Comparison of ENCODE assay signal across 15 mouse cellular contexts in the genomic region with DNA sequence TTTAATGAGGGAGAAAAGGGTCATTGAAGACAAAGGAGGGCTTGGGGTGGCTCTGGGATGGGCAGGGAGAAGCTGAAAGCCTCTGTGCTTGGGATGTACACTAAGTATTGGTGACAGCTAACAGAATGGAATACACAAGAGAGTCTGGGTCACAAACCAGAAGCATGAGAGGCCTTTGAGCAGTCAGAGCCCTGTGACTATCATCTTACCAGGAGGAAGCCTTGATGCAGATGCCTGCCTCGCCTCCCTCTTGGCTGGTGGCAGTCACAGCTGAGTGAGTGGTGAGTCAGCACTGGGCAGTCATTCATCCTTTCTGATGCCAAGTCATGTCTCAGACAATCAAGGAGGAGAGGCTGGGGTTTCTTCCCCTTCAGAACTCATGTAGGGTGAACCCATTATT. TPM values are rescaled to one million over a fixed set of nuclear protein-coding genes. Genes with fewer than 3 reads are reported as not detected.
DNase-seq lines count a peak whose midpoint lies in the region; ATAC-seq and TF ChIP-seq lines count a peak whose summit lies in the region.
"Had no signal": no experiment of that assay in that cellular context is flagged by ENCODE, and none has a peak within 500 bp of the region (broad histone marks: within the 10 kb centered on the region; RNA-seq: fewer than 3 reads in every experiment).

No protein-coding gene starts in this region.

- H3K27ac ChIP-seq in kidney, embryonic 15.5 days = no peak overlapping the region
- no peak overlapping the region for H3K27ac ChIP-seq in hindbrain, embryonic 11.5 days (ENCODE audit: low read depth, low read length)
- H3K27ac ChIP-seq: embryonic facial prominence, embryonic 13.5 days; forebrain, embryonic 12.5 days; hindbrain, embryonic 14.5 days; left cerebral cortex, adult 2 months; limb, embryonic 12.5 days; midbrain, embryonic 10.5 days had no signal

- TF ChIP-seq CTCF in C2C12 (IDR thresholded peaks at IDR 0.05; ENCODE audit: control insufficient read depth, insufficient read depth, insufficient read length) = no peak

- H3K27me3 ChIP-seq in kidney, embryonic 15.5 days = no peaks in the 10 kb centered on the region
- H3K27me3 ChIP-seq in C2C12 (ENCODE audit: control insufficient read depth, insufficient read depth, insufficient read length) = no peaks in the 10 kb centered on the region
- H3K27me3 ChIP-seq in hindbrain, embryonic 11.5 days (ENCODE audit: control insufficient read depth, insufficient read depth, low read length) = no peaks in the 10 kb centered on the region
- H3K27me3 ChIP-seq: embryonic facial prominence, embryonic 13.5 days; forebrain, embryonic 12.5 days; limb, embryonic 12.5 days had no signal

- no peak overlapping the region for H3ac ChIP-seq in C2C12 (ENCODE audit: control insufficient read depth, insufficient read length, low read depth)

- DNase-seq in kidney, postnatal 25 days = no peak
- peak; percentile 82 for DNase-seq in NIH3T3 (ENCODE audit: low read depth)
- peak; percentile 18 for DNase-seq in gastrocnemius, postnatal 25 days
- DNase-seq in hindbrain, embryonic 11.5 days (ENCODE audit: low spot score) = no peak
- no peak for DNase-seq in thymus, postnatal 36 days
- DNase-seq: kidney, adult 8-10 months; thymus, adult 2 months had no signal

- no peaks in the 10 kb centered on the region for H3K4me1 ChIP-seq in kidney, embryonic 15.5 days
- H3K4me1 ChIP-seq in hindbrain, embryonic 11.5 days (replicated peaks; ENCODE audit: control insufficient read depth, insufficient read depth, low read length) = no peaks in the 10 kb centered on the region
- H3K4me1 ChIP-seq: embryonic facial prominence, embryonic 13.5 days; forebrain, embryonic 12.5 days; limb, embryonic 12.5 days; midbrain, embryonic 10.5 days had no signal

- H3K4me3 ChIP-seq in kidney, embryonic 15.5 days (replicated peaks) = no peak overlapping the region
- H3K4me3 ChIP-seq in C2C12 (ENCODE audit: insufficient read depth, poor library complexity, severe bottlenecking) = no peak overlapping the region
- H3K4me3 ChIP-seq in hindbrain, embryonic 11.5 days (ENCODE audit: low read depth, low read length) = no peak overlapping the region
- H3K4me3 ChIP-seq: embryonic facial prominence, embryonic 13.5 days; forebrain, embryonic 12.5 days; left cerebral cortex, adult 2 months; limb, embryonic 12.5 days; midbrain, embryonic 10.5 days had no signal

- no peaks in the 10 kb centered on the region for H3K36me3 ChIP-seq in kidney, embryonic 15.5 days
- no peaks in the 10 kb centered on the region for H3K36me3 ChIP-seq in C2C12 (ENCODE audit: control insufficient read depth, insufficient read depth)
- H3K36me3 ChIP-seq in hindbrain, embryonic 11.5 days (ENCODE audit: control insufficient read depth, insufficient read depth, low read length) = no peaks in the 10 kb centered on the region
- H3K36me3 ChIP-seq: embryonic facial prominence, embryonic 13.5 days; forebrain, embryonic 12.5 days; limb, embryonic 12.5 days; midbrain, embryonic 10.5 days had no signal

- peak; percentile 73; the same call in 1 of the 2 replicates for ATAC-seq in kidney, embryonic 15.5 days (replicated peaks; ENCODE audit: low FRiP score)
- ATAC-seq in hindbrain, embryonic 11.5 days (ENCODE audit: low FRiP score) = no peak

- H3K79me2 ChIP-seq in C2C12 (ENCODE audit: control insufficient read depth, insufficient read depth) = no peaks in the 10 kb centered on the region

- no peak overlapping the region for H3K4me2 ChIP-seq in kidney, embryonic 15.5 days
- H3K4me2 ChIP-seq in hindbrain, embryonic 11.5 days (replicated peaks; ENCODE audit: low read depth, low read length) = no peak overlapping the region
- H3K4me2 ChIP-seq: embryonic facial prominence, embryonic 13.5 days; forebrain, embryonic 12.5 days; hindbrain, embryonic 14.5 days; limb, embryonic 12.5 days had no signal

- no peaks in the 10 kb centered on the region for H3K79me3 ChIP-seq in C2C12 (ENCODE audit: low read depth)

- no peak overlapping the region for H3K9ac ChIP-seq in kidney, embryonic 15.5 days
- H3K9ac ChIP-seq in hindbrain, embryonic 11.5 days (ENCODE audit: low read depth, low read length) = no peak overlapping the region
- H3K9ac ChIP-seq: embryonic facial prominence, embryonic 13.5 days; forebrain, embryonic 12.5 days; hindbrain, embryonic 14.5 days; limb, embryonic 12.5 days had no signal

- H3K9me3 ChIP-seq in kidney, embryonic 15.5 days (replicated peaks) = no peaks in the 10 kb centered on the region
- H3K9me3 ChIP-seq in hindbrain, embryonic 11.5 days (ENCODE audit: control insufficient read depth, low read length) = no peaks in the 10 kb centered on the region
- H3K9me3 ChIP-seq: embryonic facial prominence, embryonic 13.5 days; forebrain, embryonic 12.5 days; limb, embryonic 12.5 days; midbrain, embryonic 10.5 days had no signal

- 17% methylated on average over 1 of the region's 1 CpGs for WGBS in kidney, embryonic 15.5 days
- WGBS in hindbrain, embryonic 11.5 days = 85% methylated on average over 1 of the region's 1 CpGs

TF ChIP-seq in C2C12, 6 proteins besides CTCF, POLR2A, EP300 and RAD21:
- TF ChIP-seq MYOD1 (IDR thresholded peaks at IDR 0.05; ENCODE audit: control insufficient read depth, insufficient read length, low read depth) (peak; percentile 60), MYOG (IDR thresholded peaks at IDR 0.05; ENCODE audit: control insufficient read depth, extremely low read depth, insufficient read length) (no peak), USF1 (IDR thresholded peaks at IDR 0.05; ENCODE audit: low read depth) (no peak), FOSL1 (IDR thresholded peaks at IDR 0.05; ENCODE audit: insufficient read depth, low read length, poor library complexity, severe bottlenecking) (peak; percentile 29), MAX (IDR thresholded peaks at IDR 0.05) (no peak), CEBPB (IDR thresholded peaks at IDR 0.05; ENCODE audit: low read depth) (no peak)

RNA-seq across cellular contexts. Expression of gene Actc1, which starts 33.9 kb away (rescaled TPM):
- 101 and 151 TPM in 2 replicates for polyA plus RNA-seq in kidney, embryonic 15.5 days (2015; fragmentation: Nextera tagmentation; extraction: Ambion mirVana)
- polyA plus RNA-seq in C2C12 (2012; fragmentation: generic; extraction: Trizol) = 8.0 TPM
- 1,000 to 10,000 TPM in 1 of 2 experiments, 100 to 1,000 TPM in 1; 645 to 2,208 TPM for total RNA-seq in gastrocnemius, postnatal 25 days (2021)
- 23.0 and 48.0 TPM in 2 replicates for polyA plus RNA-seq in hindbrain, embryonic 11.5 days (2014; fragmentation: Nextera tagmentation; extraction: Ambion mirVana)
- total RNA-seq: left cerebral cortex, adult 2 months had no signal

Comparison
In these comparisons a context has a peak if more than half of its experiments do, and no peak if none do; other contexts are left out.
1. DNase-seq: peak in NIH3T3 (single experiment) and gastrocnemius, postnatal 25 days (single experiment); none in kidney, postnatal 25 days (0 of 2), hindbrain, embryonic 11.5 days (single experiment) and thymus, postnatal 36 days (0 of 2).